ENCODE assay signal across 8 mouse cellular contexts in the genomic region with DNA sequence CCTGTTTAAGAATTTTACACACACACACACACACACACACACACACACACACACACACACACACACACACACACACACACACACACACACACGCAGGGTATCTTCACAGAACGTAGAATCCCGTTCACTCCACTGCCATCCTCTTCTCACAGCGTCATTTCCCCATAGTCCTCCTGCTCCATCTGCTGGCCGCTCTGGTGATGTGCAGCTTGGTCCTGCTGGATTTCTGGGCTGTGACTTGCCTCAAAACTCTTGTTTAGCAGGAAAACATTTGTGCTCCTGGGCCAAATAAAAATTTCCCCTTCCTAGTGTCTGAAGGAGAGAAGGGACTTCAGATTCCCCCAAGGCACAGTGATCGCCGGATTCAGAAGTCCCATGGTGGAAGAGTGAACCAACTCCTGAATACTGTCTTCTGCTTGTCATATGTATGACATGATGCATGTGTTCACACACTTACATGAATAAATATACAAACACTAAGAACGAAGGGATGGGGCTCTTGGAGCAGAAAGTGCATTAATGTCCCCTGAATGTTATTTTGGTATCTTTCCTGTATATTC. TPM values are rescaled to one million over a fixed set of nuclear protein-coding genes. Genes with fewer than 3 reads are reported as not detected.
DNase-seq lines count a peak whose midpoint lies in the region; ATAC-seq lines count a peak whose summit lies in the region.

No protein-coding gene starts in this region.

- peak; percentile 57 for ATAC-seq in inflammation-experienced regulatory T-cells, adult 6 months

- intact Hi-C loops in gastrocnemius, postnatal 14 days (cut with DNase I; ENCODE audit: low total_unique reads), result no loop called here
- intact Hi-C loops in left cerebral cortex, postnatal 25 days (cut with DNase I), result no loop called here

- DNase-seq in adrenal gland, adult 18-20 months (ENCODE audit: low spot score in 2 of 2), result peak; percentile 68 to 69
- peak; percentile 90 for DNase-seq in embryo, embryonic 10.5 days (ENCODE audit: low spot score)
- DNase-seq in gastrocnemius, postnatal 14 days, result peak; percentile 59
- peak; percentile 62 to 75 for DNase-seq in left cerebral cortex, postnatal 25 days (ENCODE audit: low spot score in 2 of 2)
- DNase-seq in mesoderm, embryonic 11.5 days (ENCODE audit: low read depth, low spot score), result peak; percentile 80
- DNase-seq in right cerebral cortex, postnatal 25 days, result peak; percentile 71
- peak; percentile 63 for DNase-seq in yolk sac, embryonic 10.5 days (ENCODE audit: low spot score)

RNA-seq across cellular contexts. Expression of gene Ifne, which starts 12.6 kb away (rescaled TPM):
- total RNA-seq in adrenal gland, adult 18-20 months (2021), result not detected
- total RNA-seq in gastrocnemius, postnatal 14 days (2021), result not detected
- not detected for polyA plus RNA-seq in inflammation-experienced regulatory T-cells, adult 6 months (2017; shearing (Covaris generic))
- total RNA-seq in left cerebral cortex, postnatal 25 days (2021), result not detected

RNA-seq across cellular contexts. Expression of gene Ifna1, which starts 17.6 kb away (rescaled TPM):
- not detected for total RNA-seq in adrenal gland, adult 18-20 months (2021)
- not detected for total RNA-seq in gastrocnemius, postnatal 14 days (2021)
- polyA plus RNA-seq in inflammation-experienced regulatory T-cells, adult 6 months (2017; shearing (Covaris generic)), result not detected
- not detected for total RNA-seq in left cerebral cortex, postnatal 25 days (2021)

RNA-seq across cellular contexts. Expression of gene Ifna4, which starts 25.8 kb away (rescaled TPM):
- not detected for total RNA-seq in adrenal gland, adult 18-20 months (2021)
- total RNA-seq in gastrocnemius, postnatal 14 days (2021), result not detected
- polyA plus RNA-seq in inflammation-experienced regulatory T-cells, adult 6 months (2017; shearing (Covaris generic)), result under 1 TPM in 1 of 3 experiments, not detected in 2; 0.63 TPM
- total RNA-seq in left cerebral cortex, postnatal 25 days (2021), result not detected

RNA-seq across cellular contexts. Expression of gene Ifna5, which starts 32.1 kb away (rescaled TPM):
- total RNA-seq in adrenal gland, adult 18-20 months (2021), result not detected
- total RNA-seq in gastrocnemius, postnatal 14 days (2021), result not detected
- not detected for polyA plus RNA-seq in inflammation-experienced regulatory T-cells, adult 6 months (2017; shearing (Covaris generic))
- total RNA-seq in left cerebral cortex, postnatal 25 days (2021), result not detected

RNA-seq across cellular contexts. Expression of gene Ifna6, which starts 40.2 kb away (rescaled TPM):
- not detected for total RNA-seq in adrenal gland, adult 18-20 months (2021)
- not detected for total RNA-seq in gastrocnemius, postnatal 14 days (2021)
- polyA plus RNA-seq in inflammation-experienced regulatory T-cells, adult 6 months (2017; shearing (Covaris generic)), result not detected
- total RNA-seq in left cerebral cortex, postnatal 25 days (2021), result not detected

Comparison
In these comparisons a context has a peak if more than half of its experiments do, and no peak if none do; other contexts are left out.
1. Peak in every context shown above with its lines: DNase-seq and ATAC-seq.